Mouse (Mus musculus) frontal cortex, adult 2 months (tissue): ENCODE results near the gene 1700023F06Rik. TPM values are rescaled to one million over a fixed set of nuclear protein-coding genes. Genes with fewer than 3 reads are reported as not detected.

Experiments used
- DNase-seq, 2 experiments: peaks; one replicate each; pipeline ENCODE4 v3.0.0; 2022; ENCODE audit warnings: low spot score in 1 of 2; ENCODE audit errors: extremely low spot score in 1 of 2
- polyA plus RNA-seq: library from polyadenylated mRNA; depleted of rRNA; stranded (reverse); fragments of >200 nt; gene quantifications from 2 replicates; pipeline ENCODE4 v1.2.3, GENCODE M21; 2012; rRNA removed

Gene 1700023F06Rik
- polyA plus RNA-seq: 5.3 and 6.0 TPM in 2 replicates

- no peak for DNase-seq
Observed at GRCm38 (mm10) chr11:103208458-103208857, at the start of gene 1700023F06Rik. Gene 1700023F06Rik (minus strand): TSS chr11:103208558.

GRCm38 (mm10) chr11:103257938-103258481, 49.7 kb upstream of the 1700023F06Rik start:
- DNase-seq: no peak

- DNase-seq: no peak
Observed at GRCm38 (mm10) chr11:103253605-103254004, 45.2 kb upstream of the 1700023F06Rik start.

- no peak for DNase-seq
Observed at GRCm38 (mm10) chr11:103252380-103252779, 44.0 kb upstream of the 1700023F06Rik start.

GRCm38 (mm10) chr11:103250324-103250723, 42.0 kb upstream of the 1700023F06Rik start:
- no peak for DNase-seq

GRCm38 (mm10) chr11:103249509-103249908, 41.2 kb upstream of the 1700023F06Rik start:
- no peak for DNase-seq

GRCm38 (mm10) chr11:103248837-103249236, 40.5 kb upstream of the 1700023F06Rik start:
- DNase-seq: no peak

- DNase-seq: peak; percentile 69 to 88
Observed at GRCm38 (mm10) chr11:103247504-103248177, 39.3 kb upstream of the 1700023F06Rik start.

GRCm38 (mm10) chr11:103246731-103247290, 38.5 kb upstream of the 1700023F06Rik start:
- DNase-seq: no peak

GRCm38 (mm10) chr11:103246081-103246730, 37.8 kb upstream of the 1700023F06Rik start:
- DNase-seq: peak in 1 of 2 experiments; percentile 39

GRCm38 (mm10) chr11:103244856-103245255, 36.5 kb upstream of the 1700023F06Rik start:
- DNase-seq: no peak

- DNase-seq: no peak
Observed at GRCm38 (mm10) chr11:103240740-103241139, 32.4 kb upstream of the 1700023F06Rik start.

- no peak for DNase-seq
Observed at GRCm38 (mm10) chr11:103237757-103238156, 29.4 kb upstream of the 1700023F06Rik start.

GRCm38 (mm10) chr11:103236903-103237302, 28.5 kb upstream of the 1700023F06Rik start:
- no peak for DNase-seq

GRCm38 (mm10) chr11:103236431-103236830, 28.1 kb upstream of the 1700023F06Rik start:
- DNase-seq: no peak

- DNase-seq: peak in 1 of 2 experiments; percentile 33
Observed at GRCm38 (mm10) chr11:103235702-103236101, 27.3 kb upstream of the 1700023F06Rik start.

- DNase-seq: no peak
Observed at GRCm38 (mm10) chr11:103234447-103234846, 26.1 kb upstream of the 1700023F06Rik start.

- peak; percentile 69 to 90 for DNase-seq
Observed at GRCm38 (mm10) chr11:103232966-103233365, 24.6 kb upstream of the 1700023F06Rik start.

GRCm38 (mm10) chr11:103231367-103231766, 23.0 kb upstream of the 1700023F06Rik start:
- no peak for DNase-seq

GRCm38 (mm10) chr11:103230626-103231025, 22.3 kb upstream of the 1700023F06Rik start:
- no peak for DNase-seq

- no peak for DNase-seq
Observed at GRCm38 (mm10) chr11:103229608-103230007, 21.2 kb upstream of the 1700023F06Rik start.
